10 mouse cellular contexts compared by ENCODE assay signal in genomic region chr9:24695700-24696404, GRCm38 (mm10). TPM values are rescaled to one million over a fixed set of nuclear protein-coding genes. Genes with fewer than 3 reads are reported as not detected.
DNase-seq lines count a peak whose midpoint lies in the region; ATAC-seq and TF ChIP-seq lines count a peak whose summit lies in the region.
"Had no signal": no experiment of that assay in that cellular context is flagged by ENCODE, and none has a peak within 500 bp of the region (broad histone marks: within the 10 kb centered on the region; RNA-seq: fewer than 3 reads in every experiment).

Dpy19l2 (minus strand) TSS chr9:24696293.

- peak; percentile 7 for DNase-seq in gastrocnemius, postnatal 10 days
- DNase-seq in gastrocnemius, adult 18-20 months (ENCODE audit: low spot score) = no peak
- DNase-seq in WW6 (ENCODE audit: low read depth, low spot score) = peak; percentile 20
- DNase-seq in forelimb bud, embryonic 11.5 days (ENCODE audit: low read depth, low spot score) = peak; percentile 68
- DNase-seq in lung, postnatal 0 days (ENCODE audit: low spot score) = no peak
- DNase-seq in thymus, adult 18-20 months = no peak

- no peaks in the 10 kb centered on the region for H3K4me1 ChIP-seq in intestine, postnatal 0 days (replicated peaks; ENCODE audit: control insufficient read depth, insufficient read depth, low read length)
- 0 out of 2 replicates have a peak, but pooled peaks cover 7% of the 10 kb centered on the region for H3K4me1 ChIP-seq in lung, postnatal 0 days (ENCODE audit: insufficient read depth, low read depth, low read length)
- H3K4me1 ChIP-seq in stomach, embryonic 14.5 days (ENCODE audit: control insufficient read depth, insufficient read depth, low read length) = 0 out of 2 replicates have a peak, but pooled peaks cover 2% of the 10 kb centered on the region

- TF ChIP-seq EP300 in lung, postnatal 0 days (IDR thresholded peaks at IDR 0.05) = no peak

- peak within 1 kb of the TSS; percentile 29 for H3K4me3 ChIP-seq in intestine, postnatal 0 days (ENCODE audit: low read depth, low read length)
- peak within 1 kb of the TSS; percentile 27 for H3K4me3 ChIP-seq in lung, postnatal 0 days (ENCODE audit: low read depth, low read length)
- peak within 1 kb of the TSS; percentile 40 for H3K4me3 ChIP-seq in stomach, embryonic 14.5 days (ENCODE audit: low read depth, low read length)

- no peak for ATAC-seq in intestine, postnatal 0 days
- ATAC-seq in lung, postnatal 0 days = peak; percentile 25; the same call in 1 of the 2 replicates
- peak; percentile 56; the same call in 1 of the 2 replicates for ATAC-seq in stomach, embryonic 14.5 days (ENCODE audit: insufficient number of reproducible peaks, insufficient read depth, low FRiP score, low read depth)

- no peak within 1 kb of the TSS for H3K27ac ChIP-seq in intestine, postnatal 0 days (ENCODE audit: low read depth, low read length)
- H3K27ac ChIP-seq in lung, postnatal 0 days (ENCODE audit: low read length) = no peak within 1 kb of the TSS
- H3K27ac ChIP-seq in stomach, embryonic 14.5 days (ENCODE audit: low read length) = no peak within 1 kb of the TSS

- no peaks in the 10 kb centered on the region for H3K36me3 ChIP-seq in intestine, postnatal 0 days (ENCODE audit: control insufficient read depth, insufficient read depth)
- H3K36me3 ChIP-seq in lung, postnatal 0 days (ENCODE audit: insufficient read depth, low read length) = no peaks in the 10 kb centered on the region
- H3K36me3 ChIP-seq in stomach, embryonic 14.5 days (ENCODE audit: control insufficient read depth, insufficient read depth, low read length) = no peaks in the 10 kb centered on the region
- H3K36me3 ChIP-seq: G1E had no signal

- no peaks in the 10 kb centered on the region for H3K9me3 ChIP-seq in intestine, postnatal 0 days (ENCODE audit: control insufficient read depth)
- H3K9me3 ChIP-seq in lung, postnatal 0 days (ENCODE audit: low read length) = no peaks in the 10 kb centered on the region
- no peaks in the 10 kb centered on the region for H3K9me3 ChIP-seq in stomach, embryonic 14.5 days (ENCODE audit: control insufficient read depth, low read depth, low read length)
- H3K9me3 ChIP-seq: G1E had no signal

- H3K9ac ChIP-seq in intestine, postnatal 0 days (ENCODE audit: low read depth, low read length) = no peak within 1 kb of the TSS
- H3K9ac ChIP-seq in lung, postnatal 0 days (replicated peaks; ENCODE audit: low read depth) = no peak within 1 kb of the TSS
- H3K9ac ChIP-seq in stomach, embryonic 14.5 days (replicated peaks; ENCODE audit: low read depth, low read length) = 0 out of 2 replicates have a peak within 1 kb of the TSS, but pooled peaks have one; percentile 21

- H3K4me2 ChIP-seq in intestine, postnatal 0 days (replicated peaks; ENCODE audit: low read depth) = peak within 1 kb of the TSS; percentile 62
- peak within 1 kb of the TSS; percentile 48 for H3K4me2 ChIP-seq in lung, postnatal 0 days (replicated peaks; ENCODE audit: low read depth, low read length)
- H3K4me2 ChIP-seq in stomach, embryonic 14.5 days (replicated peaks; ENCODE audit: low read depth, low read length) = peak within 1 kb of the TSS; percentile 84

- WGBS in intestine, postnatal 0 days = 1% methylated on average over 45 of the region's 45 CpGs
- 2% methylated on average over 45 of the region's 45 CpGs for WGBS in lung, postnatal 0 days
- under 1% methylated on average over 45 of the region's 45 CpGs for WGBS in stomach, embryonic 14.5 days

- TF ChIP-seq CTCF in intestine, postnatal 0 days (IDR thresholded peaks at IDR 0.05; ENCODE audit: low read depth) = no peak
- TF ChIP-seq CTCF in lung, postnatal 0 days (IDR thresholded peaks at IDR 0.05) = no peak

- 0 out of 2 replicates have a peak, but pooled peaks cover 12% of the 10 kb centered on the region for H3K27me3 ChIP-seq in intestine, postnatal 0 days (replicated peaks; ENCODE audit: control insufficient read depth, insufficient read depth, low read length)
- 0 out of 2 replicates have a peak, but pooled peaks cover 4% of the 10 kb centered on the region for H3K27me3 ChIP-seq in lung, postnatal 0 days (replicated peaks; ENCODE audit: insufficient read depth, low read length)
- no peaks in the 10 kb centered on the region for H3K27me3 ChIP-seq in stomach, embryonic 14.5 days (ENCODE audit: control insufficient read depth, insufficient read depth, low read length)

RNA-seq across cellular contexts. Expression of gene Dpy19l2, which starts in this region (rescaled TPM):
- not detected for total RNA-seq in gastrocnemius, postnatal 10 days (2021)
- not detected for total RNA-seq in gastrocnemius, adult 18-20 months (2021)
- not detected in 2 replicates for polyA plus RNA-seq in intestine, postnatal 0 days (2015; fragmentation: Nextera tagmentation; extraction: Ambion mirVana)
- polyA plus RNA-seq in lung, postnatal 0 days (2015; fragmentation: Nextera tagmentation; extraction: Ambion mirVana) = 0.54 and 0.56 TPM in 2 replicates
- not detected in 2 replicates for polyA plus RNA-seq in stomach, embryonic 14.5 days (2014; fragmentation: Nextera tagmentation; extraction: Ambion mirVana)
- total RNA-seq: G1E; liver, adult 2 months had no signal
- polyA plus RNA-seq: G1E; liver, adult 2 months had no signal

Comparison
In these comparisons a context has a peak if more than half of its experiments do, and no peak if none do; other contexts are left out.
1. Peak in DNase-seq in gastrocnemius, postnatal 10 days; RNA of the gene not detected or under 1 TPM.
2. Peak in ATAC-seq, H3K4me3 ChIP-seq and H3K4me2 ChIP-seq in lung, postnatal 0 days; RNA of the gene not detected or under 1 TPM.
3. Peak in ATAC-seq, H3K4me3 ChIP-seq, H3K9ac ChIP-seq and H3K4me2 ChIP-seq in stomach, embryonic 14.5 days; RNA of the gene not detected or under 1 TPM.
4. DNase-seq: peak in WW6 (single experiment) and forelimb bud, embryonic 11.5 days (single experiment); none in gastrocnemius, adult 18-20 months (single experiment), lung, postnatal 0 days (single experiment) and thymus, adult 18-20 months (0 of 2).
5. Peak in every context shown above with its lines, with median percentiles within 50 percentile points of each other: H3K4me2 ChIP-seq and H3K4me3 ChIP-seq.